Mouse (Mus musculus) heart, embryonic 12.5 days (tissue): ENCODE results near the gene Hdgfl2. TPM values are rescaled to one million over a fixed set of nuclear protein-coding genes. Genes with fewer than 3 reads are reported as not detected.

Source experiments
- ATAC-seq: fragments of 200-750 bp; cut with Nextera tagmentation; 2 replicates; pipeline ENCODE4 v1.8.0; 2017; ENCODE audit warnings: moderate TSS enrichment, moderate library complexity; ENCODE audit not compliant: insufficient number of reproducible peaks, low FRiP score
- H3K27ac ChIP-seq: fragments of 300-500 bp; sonication (generic); 2 replicates; pipeline ENCODE4 v1.5.1; 2016; ENCODE audit warnings: mild to moderate bottlenecking, moderate library complexity; ENCODE audit not compliant: poor library complexity, severe bottlenecking
- H3K27me3 ChIP-seq: fragments of 300-500 bp; sonication (generic); replicated peaks from 2 replicates; pipeline ENCODE4 v1.6.1; 2016; ENCODE audit warnings: mild to moderate bottlenecking, moderate library complexity
- H3K36me3 ChIP-seq: fragments of 300-500 bp; sonication (generic); 2 replicates; pipeline ENCODE4 v1.6.1; 2016; ENCODE audit warnings: mild to moderate bottlenecking, moderate library complexity
- H3K4me1 ChIP-seq: fragments of 300-500 bp; sonication (generic); replicated peaks from 2 replicates; pipeline ENCODE4 v1.6.1; 2016; ENCODE audit warnings: mild to moderate bottlenecking
- H3K4me2 ChIP-seq: fragments of 300-500 bp; sonication (generic); 2 replicates; pipeline ENCODE4 v1.6.1; 2016; ENCODE audit warnings: mild to moderate bottlenecking, moderate library complexity
- H3K4me3 ChIP-seq: fragments of 300-500 bp; sonication (generic); 2 replicates; pipeline ENCODE4 v1.5.1; 2016; ENCODE audit warnings: mild to moderate bottlenecking
- H3K9ac ChIP-seq: fragments of 300-500 bp; sonication (generic); 2 replicates; pipeline ENCODE4 v1.6.1; 2016; ENCODE audit warnings: mild to moderate bottlenecking, moderate library complexity
- H3K9me3 ChIP-seq: fragments of 300-500 bp; sonication (generic); replicated peaks from 2 replicates; pipeline ENCODE4 v1.6.1; 2016; ENCODE audit warnings: mild to moderate bottlenecking, moderate library complexity
- WGBS: fragments of 180-500 bp; shearing (Covaris S2); methylation state at CpG from one replicate; pipeline ENCODE4 v1.1.7; 2016; 5-methylcytosine and 5-hydroxymethylcytosine counted together
- polyA plus RNA-seq: library from polyadenylated mRNA; unstranded; fragments of >200 nt; fragmentation: Nextera tagmentation; extraction: Ambion mirVana; gene quantifications from 2 replicates; pipeline ENCODE4 v1.2.1, GENCODE M21; 2016

Gene Hdgfl2
- polyA plus RNA-seq, 1 experiment from 2014 or later: 93.1 TPM

- peak overlapping the region; percentile 38 for H3K4me3 ChIP-seq
- H3K4me2 ChIP-seq: peak overlapping the region; percentile 65
- H3K27ac ChIP-seq: no peak overlapping the region
- peaks cover 90% of the 10 kb centered on the region for H3K27me3 ChIP-seq
- H3K9me3 ChIP-seq: peaks cover 16% of the 10 kb centered on the region
- 4% methylated on average over 66 of the region's 66 CpGs for WGBS
- no peaks in the 10 kb centered on the region for H3K36me3 ChIP-seq
- H3K4me1 ChIP-seq: peaks cover 34% of the 10 kb centered on the region
- peak overlapping the region; percentile 38 for H3K9ac ChIP-seq
- 0 out of 2 replicates have a peak, but pooled peaks have one; percentile 1 for ATAC-seq
Measured at GRCm38 (mm10) chr17:56119981-56120880, 40.8 kb downstream of the Hdgfl2 start.

- Histone ChIP-seq H3K36me3 (no peaks in the 10 kb centered on the region), H3K27me3 (peaks cover 84% of the 10 kb centered on the region), H3K4me3 (peak within 1 kb of the TSS; percentile 38; the same call in 1 of the 2 replicates), H3K27ac (no peak within 1 kb of the TSS), H3K9ac (no peak within 1 kb of the TSS; the same call in 1 of the 2 replicates), H3K4me2 (no peak within 1 kb of the TSS), H3K9me3 (peaks cover 16% of the 10 kb centered on the region), H3K4me1 (peaks cover 34% of the 10 kb centered on the region)
- WGBS: 57% methylated on average over 2 of the region's 2 CpGs
- no peak for ATAC-seq
Measured at GRCm38 (mm10) chr17:56121826-56122225, 42.4 kb downstream of the Hdgfl2 start, which contains the start of gene Lrg1. Gene Lrg1, minus strand, starts transcription at chr17:56122001.

- no peak for ATAC-seq
- peaks cover 74% of the 10 kb centered on the region for H3K27me3 ChIP-seq
- WGBS: 80% methylated on average over 12 of the region's 12 CpGs
- no peak overlapping the region for H3K4me2 ChIP-seq
- no peak overlapping the region for H3K9ac ChIP-seq
- no peak overlapping the region for H3K4me3 ChIP-seq
- H3K27ac ChIP-seq: no peak overlapping the region
- H3K4me1 ChIP-seq: peaks cover 28% of the 10 kb centered on the region
- no peaks in the 10 kb centered on the region for H3K36me3 ChIP-seq
- H3K9me3 ChIP-seq: peaks cover 16% of the 10 kb centered on the region
Measured at GRCm38 (mm10) chr17:56123161-56123560, 43.7 kb downstream of the Hdgfl2 start.

GRCm38 (mm10) chr17:56123681-56124340 is 44.4 kb downstream of the Hdgfl2 start:
- H3K9me3 ChIP-seq: peaks cover 16% of the 10 kb centered on the region
- peaks cover 70% of the 10 kb centered on the region for H3K27me3 ChIP-seq
- no peak for ATAC-seq
- H3K27ac ChIP-seq: no peak overlapping the region
- 37% methylated on average over 59 of the region's 59 CpGs for WGBS
- no peaks in the 10 kb centered on the region for H3K36me3 ChIP-seq
- H3K4me1 ChIP-seq: peaks cover 28% of the 10 kb centered on the region
- H3K4me2 ChIP-seq: peak overlapping the region; percentile 94
- peak overlapping the region; percentile 51 for H3K4me3 ChIP-seq
- H3K9ac ChIP-seq: peak overlapping the region; percentile 70

- Histone ChIP-seq H3K27me3 (peaks cover 61% of the 10 kb centered on the region), H3K9me3 (peaks cover 16% of the 10 kb centered on the region), H3K4me1 (peaks cover 24% of the 10 kb centered on the region), H3K27ac (no peak overlapping the region), H3K4me3 (peak overlapping the region; percentile 51), H3K9ac (peak overlapping the region; percentile 70), H3K4me2 (peak overlapping the region; percentile 94), H3K36me3 (no peaks in the 10 kb centered on the region)
- peak; percentile 16; the same call in 1 of the 2 replicates for ATAC-seq
- 6% methylated on average over 59 of the region's 59 CpGs for WGBS
Measured at GRCm38 (mm10) chr17:56124377-56125275, 45.2 kb downstream of the Hdgfl2 start.

- no peak overlapping the region for H3K4me2 ChIP-seq
- H3K27me3 ChIP-seq: peaks cover 55% of the 10 kb centered on the region
- H3K36me3 ChIP-seq: no peaks in the 10 kb centered on the region
- no peak overlapping the region for H3K27ac ChIP-seq
- peaks cover 18% of the 10 kb centered on the region for H3K4me1 ChIP-seq
- no peak overlapping the region for H3K9ac ChIP-seq
- H3K9me3 ChIP-seq: peaks cover 16% of the 10 kb centered on the region
- ATAC-seq: no peak
- no peak overlapping the region for H3K4me3 ChIP-seq
- 86% methylated on average over 4 of the region's 4 CpGs for WGBS
Measured at GRCm38 (mm10) chr17:56125276-56125630, 45.8 kb downstream of the Hdgfl2 start.

GRCm38 (mm10) chr17:56126175-56126574 is 46.7 kb downstream of the Hdgfl2 start:
- Histone ChIP-seq H3K9me3 (peaks cover 22% of the 10 kb centered on the region), H3K4me1 (peaks cover 11% of the 10 kb centered on the region), H3K9ac (no peak overlapping the region), H3K27ac (no peak overlapping the region), H3K4me2 (no peak overlapping the region), H3K36me3 (no peaks in the 10 kb centered on the region), H3K27me3 (peaks cover 46% of the 10 kb centered on the region), H3K4me3 (no peak overlapping the region)
- ATAC-seq: no peak
- WGBS: 70% methylated on average over 11 of the region's 11 CpGs

GRCm38 (mm10) chr17:56128246-56128645 is 48.8 kb downstream of the Hdgfl2 start:
- Histone ChIP-seq H3K36me3 (no peaks in the 10 kb centered on the region), H3K4me2 (no peak overlapping the region), H3K9me3 (peaks cover 9% of the 10 kb centered on the region; the same call in 1 of the 2 replicates), H3K27me3 (peaks cover 25% of the 10 kb centered on the region), H3K4me3 (no peak overlapping the region), H3K4me1 (peaks cover 14% of the 10 kb centered on the region), H3K9ac (no peak overlapping the region), H3K27ac (no peak overlapping the region)
- 78% methylated on average over 15 of the region's 15 CpGs for WGBS
- no peak for ATAC-seq

GRCm38 (mm10) chr17:56131136-56131535 is 51.7 kb downstream of the Hdgfl2 start:
- Histone ChIP-seq H3K4me2 (no peak overlapping the region), H3K27me3 (peaks cover 15% of the 10 kb centered on the region; the same call in 1 of the 2 replicates), H3K9ac (no peak overlapping the region), H3K27ac (no peak overlapping the region), H3K9me3 (peaks cover 7% of the 10 kb centered on the region; the same call in 1 of the 2 replicates), H3K36me3 (no peaks in the 10 kb centered on the region), H3K4me1 (peaks cover 18% of the 10 kb centered on the region), H3K4me3 (no peak overlapping the region)
- no peak for ATAC-seq
- WGBS: 92% methylated on average over 10 of the region's 10 CpGs

- ATAC-seq: no peak
- H3K4me1 ChIP-seq: peaks cover 18% of the 10 kb centered on the region
- peaks cover 19% of the 10 kb centered on the region; the same call in 1 of the 2 replicates for H3K27me3 ChIP-seq
- no peak overlapping the region for H3K4me3 ChIP-seq
- H3K9me3 ChIP-seq: peaks cover 7% of the 10 kb centered on the region; the same call in 1 of the 2 replicates
- WGBS: 45% methylated on average over 7 of the region's 7 CpGs
- H3K4me2 ChIP-seq: no peak overlapping the region
- no peak overlapping the region for H3K9ac ChIP-seq
- H3K27ac ChIP-seq: no peak overlapping the region
- no peaks in the 10 kb centered on the region for H3K36me3 ChIP-seq
Measured at GRCm38 (mm10) chr17:56131814-56132213, 52.4 kb downstream of the Hdgfl2 start.
